Mouse (Mus musculus) urinary bladder, postnatal 4 days (tissue): ENCODE results near the gene Nudt3.
"Not testable (repeated sequence)": the region's sequence is repeated elsewhere in the genome, so short reads cannot be mapped to it uniquely, and the experiment has no call there.

Experiments
- DNase-seq, 2 experiments: peaks; one replicate each; pipeline ENCODE4 v3.0.0; 2021 to 2022; ENCODE audit warnings: low spot score in 2 of 2

Nudt3 gene

DNA sequence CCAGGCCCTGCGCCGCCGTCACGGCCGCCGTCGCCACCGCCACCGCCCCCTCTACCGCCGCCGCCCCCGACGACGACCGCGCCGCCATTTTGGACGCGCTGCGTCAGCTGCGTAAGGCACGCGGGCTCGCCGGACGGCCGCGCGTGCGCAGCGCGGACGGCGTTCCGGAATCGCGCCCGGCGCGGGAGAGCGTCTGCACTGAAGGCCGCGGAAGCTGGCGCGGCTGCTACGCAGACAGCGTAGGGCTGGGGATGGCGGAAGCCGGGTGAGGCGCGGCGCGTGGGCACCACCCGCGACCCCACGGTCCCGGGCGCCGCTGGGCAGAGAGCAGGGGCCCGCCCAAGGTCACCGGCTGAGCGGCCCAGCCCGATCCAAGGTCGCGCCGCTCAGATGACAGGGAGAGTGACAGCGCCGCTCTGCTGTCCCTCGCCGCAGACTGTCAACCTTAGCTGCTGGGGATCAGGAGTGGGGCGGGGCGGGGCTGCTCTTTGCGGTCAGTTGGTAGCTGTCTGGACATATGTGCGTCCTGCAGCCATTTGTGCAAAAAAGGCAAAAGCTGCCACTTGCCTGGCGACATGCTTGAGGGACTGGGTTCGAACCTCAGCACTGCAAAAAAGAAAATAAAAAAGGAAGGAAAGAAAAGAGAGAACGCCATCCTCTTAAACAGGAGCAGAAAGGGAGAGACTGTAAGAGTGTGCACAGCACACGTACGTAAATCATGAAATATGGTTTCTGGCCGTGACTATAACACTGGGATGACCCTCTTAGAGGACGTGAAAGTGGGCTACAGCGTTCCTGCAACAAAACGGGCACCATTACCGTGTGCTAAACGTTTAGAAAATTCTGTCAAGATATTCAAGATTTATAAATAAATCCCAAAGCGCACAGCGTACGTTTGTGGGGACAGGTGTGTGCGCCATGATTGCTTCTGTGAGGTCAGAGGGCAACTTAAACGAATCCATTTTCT, at the start of gene Nudt3:
Gene Nudt3, minus strand, starts transcription at position 136 of the 967 bp plus-strand sequence.
- peak; percentile 87 to 89 for DNase-seq

DNA sequence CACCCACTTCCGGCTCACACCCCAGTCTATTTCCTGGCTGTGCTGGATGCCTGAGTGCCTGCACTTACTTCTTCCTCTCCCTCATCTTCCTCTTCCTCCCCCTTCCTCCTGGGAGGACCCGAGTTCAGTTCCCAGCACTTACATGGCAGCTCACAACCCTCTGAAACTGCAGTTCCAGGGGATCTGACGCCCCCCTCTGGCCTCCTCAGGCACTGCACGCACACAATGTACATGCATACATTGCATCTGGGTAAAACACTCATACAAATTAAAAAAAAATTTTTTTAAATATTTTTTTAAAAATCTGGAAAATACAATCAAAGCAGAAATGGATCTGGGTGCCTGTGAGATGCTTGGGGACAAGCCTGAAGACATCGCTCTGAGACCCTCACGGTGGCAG, 48.4 kb upstream of the Nudt3 start:
- no peak for DNase-seq

DNA sequence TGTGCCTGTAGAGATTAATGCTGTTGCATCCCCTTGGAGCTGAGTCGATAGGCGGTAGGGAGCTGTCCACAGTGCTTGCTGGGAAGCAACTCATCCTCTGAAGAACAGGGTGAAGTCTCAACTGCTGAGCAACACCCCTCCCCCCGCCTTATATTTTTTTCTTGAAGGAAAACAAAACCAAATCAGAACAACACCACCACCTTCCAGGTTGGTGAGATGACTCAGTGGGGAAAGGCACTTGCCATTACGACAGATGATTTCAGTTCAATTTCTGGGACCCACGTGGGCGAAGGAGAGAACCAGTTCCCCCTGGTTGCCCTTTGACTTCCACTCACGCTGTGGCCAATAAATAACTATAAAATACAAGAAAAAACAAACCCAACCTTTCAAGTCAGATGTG, 35.5 kb upstream of the Nudt3 start:
- DNase-seq, result no peak

DNA sequence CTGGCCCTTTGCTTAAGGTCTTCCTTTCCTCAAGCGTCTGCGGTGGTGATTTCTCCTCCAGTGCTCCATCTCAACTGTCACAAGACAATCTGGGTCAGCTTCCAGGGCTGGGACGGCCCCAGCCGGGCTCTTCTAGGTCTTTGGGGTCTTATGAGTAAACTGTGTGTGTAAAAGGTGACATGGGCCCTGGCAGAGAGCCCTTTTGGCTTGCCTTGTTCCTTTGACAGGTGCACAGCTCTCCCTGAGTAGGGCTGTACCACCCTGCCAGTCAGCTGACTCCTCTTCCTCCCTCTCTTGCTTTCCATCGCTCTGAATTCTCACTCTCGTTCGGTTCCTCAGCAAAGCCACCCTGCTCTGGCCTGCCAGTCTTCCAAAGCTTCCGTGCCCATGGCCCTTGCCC, 33.8 kb upstream of the Nudt3 start:
- no peak for DNase-seq

DNA sequence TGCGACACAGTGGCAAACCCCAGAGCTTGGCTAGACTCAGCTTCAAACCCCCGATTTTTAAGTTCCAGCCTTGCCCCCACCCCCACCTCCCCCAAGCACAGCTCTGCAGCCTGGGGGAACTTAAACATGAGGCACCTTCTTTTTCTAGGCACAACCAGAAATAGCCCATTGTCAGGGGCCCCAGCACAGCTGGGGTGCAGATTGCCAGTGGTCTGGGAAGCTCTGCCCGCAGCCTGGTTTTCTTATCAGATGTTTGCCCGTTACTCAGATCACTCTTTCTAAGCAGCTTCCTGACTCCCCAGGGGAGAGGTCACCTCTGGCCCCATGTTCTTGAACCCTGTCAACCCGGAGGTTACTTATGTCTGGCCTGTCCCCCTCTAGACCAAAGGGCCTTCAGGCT, 33.1 kb upstream of the Nudt3 start:
- DNase-seq, result no peak

DNA sequence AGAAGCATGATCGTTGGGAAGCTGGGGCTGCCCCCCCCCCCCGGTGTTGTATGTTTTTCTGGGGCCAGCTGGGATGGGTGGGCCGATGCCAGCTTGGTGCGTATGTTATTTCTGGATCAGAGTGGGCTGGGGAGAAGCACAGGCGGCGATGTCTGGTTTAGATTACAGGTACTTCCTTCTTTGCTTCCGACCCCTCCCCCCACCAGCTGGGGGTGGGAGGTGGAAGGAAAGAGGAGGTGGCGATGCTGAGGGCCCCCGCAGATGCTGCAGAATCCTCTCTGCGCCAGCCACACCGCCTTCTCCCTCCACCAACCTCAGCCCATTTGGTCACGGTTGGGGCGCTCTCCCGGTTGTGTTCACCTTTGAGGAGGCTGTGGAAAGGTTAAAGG, 32.7 kb upstream of the Nudt3 start:
- DNase-seq, result no peak

DNA sequence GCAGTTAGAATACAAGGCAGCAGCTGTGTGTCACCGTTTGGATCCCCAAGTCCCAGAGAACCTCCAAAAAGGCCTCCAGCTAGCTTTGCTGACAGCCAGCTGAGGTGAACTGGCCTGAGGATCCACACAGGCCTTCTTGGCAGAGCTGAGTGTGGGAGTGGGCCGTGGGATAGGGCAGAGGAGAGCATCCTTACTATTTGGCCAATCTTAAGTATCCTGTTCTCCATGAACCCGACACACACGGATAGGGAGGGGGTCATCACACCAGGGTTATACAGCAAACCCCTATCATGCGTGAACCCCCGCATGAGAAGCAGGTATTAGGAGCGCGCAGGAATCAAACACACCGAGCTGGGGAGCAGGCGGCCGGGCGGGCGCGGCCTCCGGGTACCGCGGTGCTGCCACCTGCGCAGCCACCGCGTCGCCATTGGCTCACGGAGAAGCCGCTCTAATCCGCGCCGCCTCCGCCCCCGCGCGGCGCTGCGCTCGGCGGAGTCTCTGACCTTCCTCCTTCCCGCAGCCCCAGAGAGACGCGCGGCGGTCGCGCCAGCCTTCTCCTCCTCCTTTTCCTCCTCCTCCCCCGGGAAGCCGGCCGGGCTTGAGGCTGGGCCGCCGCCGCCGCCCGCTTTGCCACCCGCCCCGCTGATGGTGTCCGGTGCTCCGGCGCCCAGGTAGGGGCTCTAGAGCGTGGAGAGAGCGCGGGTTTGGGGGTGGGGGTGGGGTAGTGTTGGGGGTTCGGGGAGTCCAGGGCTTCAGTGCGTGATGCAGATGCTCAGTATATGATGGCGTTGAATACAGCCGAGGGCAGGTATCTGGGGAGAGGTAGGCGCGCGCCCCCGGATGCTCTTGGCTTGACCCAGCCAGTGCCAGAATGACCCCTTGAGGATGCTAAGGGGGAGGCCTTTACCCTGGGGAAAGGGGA, 32.1 kb upstream of the Nudt3 start, which contains the start of gene Pacsin1:
Gene Pacsin1, plus strand, starts transcription at position 421 of the 922 bp plus-strand sequence.
- no peak for DNase-seq

DNA sequence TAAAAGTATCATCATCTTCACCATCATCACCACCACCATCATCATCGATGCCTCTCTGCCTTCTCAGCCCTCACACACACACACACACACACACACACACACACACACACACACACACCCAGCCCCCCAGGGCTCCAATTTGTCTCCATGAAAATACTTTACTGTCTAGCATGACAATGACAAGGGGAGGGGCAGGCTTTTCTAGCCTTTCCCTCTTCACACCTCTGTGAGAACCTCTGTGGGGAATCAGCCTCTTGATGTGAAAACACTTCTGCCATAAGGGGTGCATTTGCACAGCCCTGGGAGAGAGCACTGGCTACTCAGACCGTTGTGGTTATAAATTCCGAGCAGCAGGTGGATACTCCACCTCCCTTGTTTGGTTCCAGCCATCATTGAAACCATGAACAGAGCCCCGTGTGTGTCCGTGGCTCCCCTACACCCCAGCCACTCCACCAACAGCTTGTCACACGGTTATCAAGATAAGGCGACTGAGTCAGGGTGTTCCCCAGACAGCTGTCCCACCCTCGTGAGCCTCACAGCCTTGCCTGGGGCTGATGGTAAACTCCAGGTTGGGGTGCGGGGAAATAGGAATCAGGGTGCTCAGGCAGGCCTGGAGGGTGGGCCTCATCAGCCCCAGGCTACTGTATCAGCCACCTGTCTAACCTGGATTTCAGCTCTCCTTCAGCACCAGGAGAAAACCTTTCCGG, 30.1 kb upstream of the Nudt3 start:
- DNase-seq, result no peak

DNA sequence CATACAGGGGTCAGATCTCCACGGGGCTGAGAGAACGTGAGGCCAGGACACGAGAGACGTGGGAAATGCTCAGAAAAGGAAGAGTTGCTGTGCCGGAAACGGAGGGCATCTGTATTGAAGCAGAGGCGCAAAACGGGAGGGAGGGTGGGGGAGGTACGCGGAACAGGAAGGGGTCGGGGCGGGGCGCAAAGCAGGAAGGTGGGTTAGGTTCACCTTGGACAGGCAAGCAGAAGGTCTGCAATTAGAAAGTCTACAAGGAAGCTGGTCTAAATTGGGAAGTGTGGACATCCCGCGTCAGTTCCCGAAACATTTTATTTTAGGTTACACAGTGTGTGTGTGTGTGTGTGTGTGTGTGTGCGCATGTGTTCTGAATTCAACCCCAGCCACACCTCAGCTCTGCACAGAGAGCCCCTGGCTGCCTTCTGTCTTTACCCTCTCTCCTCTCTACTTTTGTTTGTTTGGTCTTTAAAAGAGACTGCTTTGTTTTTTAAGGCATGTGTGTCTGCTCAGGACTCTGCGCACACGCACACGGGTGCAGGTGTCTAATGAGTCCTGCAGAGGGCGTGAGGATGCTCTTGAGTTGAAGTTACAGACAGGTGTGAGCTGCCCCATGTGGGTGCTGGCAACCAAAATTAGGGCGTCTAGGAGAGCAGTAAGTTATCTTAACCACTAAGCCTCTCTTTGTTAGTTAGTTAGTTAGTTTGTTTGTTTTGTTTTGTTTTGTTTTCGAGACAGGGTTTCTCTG, 28.9 kb upstream of the Nudt3 start:
- DNase-seq, result no peak

DNA sequence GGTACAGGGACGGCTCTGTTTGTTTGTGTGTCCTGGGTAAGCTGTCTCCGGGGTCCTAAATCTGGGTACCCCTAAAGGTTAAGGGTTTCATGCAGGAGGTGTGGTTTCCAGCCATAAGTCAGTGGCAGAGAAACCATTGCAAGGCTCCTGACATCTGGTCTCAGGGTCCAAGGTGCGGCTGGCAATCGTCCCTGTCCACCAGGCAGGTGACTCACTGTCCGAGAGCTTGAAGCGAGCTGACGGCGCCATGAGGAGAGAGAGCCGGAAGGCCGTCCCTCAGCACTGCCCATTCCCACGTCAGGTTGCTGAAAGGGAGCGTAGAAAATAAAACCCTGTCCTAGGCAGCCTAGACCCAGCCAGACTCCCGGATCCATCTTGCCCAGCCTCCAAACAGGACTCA, 27.3 kb upstream of the Nudt3 start:
- DNase-seq, result no peak

DNA sequence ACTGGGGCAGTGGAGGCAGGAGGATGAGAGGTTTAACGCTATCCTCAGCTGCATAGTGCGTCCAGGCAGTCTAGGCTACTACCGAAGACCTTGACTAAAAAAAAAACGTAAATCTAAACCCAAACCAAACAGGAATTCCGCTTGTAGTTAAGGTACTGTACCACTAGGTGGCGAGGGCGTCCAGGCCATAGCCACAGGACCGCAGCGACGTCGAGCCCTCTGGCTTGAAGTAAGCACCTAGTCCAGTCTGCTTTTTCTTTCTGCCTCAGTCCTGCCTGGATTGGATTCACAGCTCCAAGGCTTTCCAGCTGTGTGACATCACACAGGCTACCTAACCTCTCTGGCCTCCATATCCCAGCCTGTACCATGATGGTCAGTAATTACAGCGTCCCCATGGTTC, 26.9 kb upstream of the Nudt3 start:
- DNase-seq, result no peak

DNA sequence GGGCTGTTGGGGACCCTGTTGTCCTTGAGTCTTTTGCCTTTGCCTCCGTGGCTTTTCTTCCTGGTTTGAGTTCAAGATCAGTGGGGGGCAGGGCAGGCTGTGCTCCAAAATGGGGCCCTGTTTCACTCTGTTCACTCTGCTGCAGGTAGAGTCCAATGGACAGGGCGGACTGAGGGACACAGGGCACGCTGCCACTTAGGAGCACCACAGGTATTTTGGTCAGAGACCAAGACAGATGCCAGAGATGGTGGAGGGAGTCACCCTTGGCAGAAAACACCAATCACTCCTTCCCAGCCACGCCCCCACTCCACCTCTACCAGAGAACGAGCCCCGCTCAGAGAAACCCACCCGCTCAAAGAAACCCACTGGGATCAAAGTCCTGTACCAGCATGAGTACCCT, 22.5 kb upstream of the Nudt3 start:
- DNase-seq, result no peak

DNA sequence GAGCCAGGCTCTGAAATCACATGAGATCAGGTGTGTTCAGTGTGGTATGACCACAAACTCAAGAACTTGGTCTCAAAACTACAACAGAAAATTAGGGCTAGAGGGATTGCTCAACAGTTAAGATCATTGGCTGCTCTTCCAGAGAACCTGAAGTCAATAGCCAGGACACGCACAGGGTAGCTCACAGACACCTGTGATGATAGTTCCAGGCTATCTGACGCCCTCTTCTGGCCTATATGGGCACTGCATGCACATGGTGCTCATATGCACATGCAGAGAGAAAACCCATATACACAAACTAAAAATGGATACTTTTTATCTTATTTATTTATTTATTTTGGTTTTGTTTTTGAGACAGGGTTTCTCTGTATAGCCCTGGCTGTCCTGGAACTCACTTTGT, 21.3 kb upstream of the Nudt3 start:
- no peak for DNase-seq

DNA sequence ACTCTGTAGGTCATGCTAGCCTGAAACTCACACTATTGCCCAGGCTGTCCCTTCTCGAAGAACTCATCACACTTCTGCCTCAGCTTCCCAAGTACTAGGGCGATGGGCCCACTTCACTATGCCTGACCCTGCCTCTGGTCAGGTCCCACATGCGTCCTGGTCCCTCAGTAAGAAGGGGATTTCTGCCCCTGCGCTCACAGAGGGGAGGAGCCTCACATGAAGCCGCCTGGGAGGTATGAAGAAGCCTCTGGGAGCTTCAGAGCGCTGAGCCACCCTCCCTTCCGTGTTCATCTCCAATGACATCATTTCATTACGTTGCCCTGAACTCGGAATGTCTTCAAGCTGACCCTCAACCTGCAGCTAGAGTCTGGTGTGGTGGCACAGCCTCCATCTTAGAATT, 20.5 kb upstream of the Nudt3 start:
- no peak for DNase-seq

DNA sequence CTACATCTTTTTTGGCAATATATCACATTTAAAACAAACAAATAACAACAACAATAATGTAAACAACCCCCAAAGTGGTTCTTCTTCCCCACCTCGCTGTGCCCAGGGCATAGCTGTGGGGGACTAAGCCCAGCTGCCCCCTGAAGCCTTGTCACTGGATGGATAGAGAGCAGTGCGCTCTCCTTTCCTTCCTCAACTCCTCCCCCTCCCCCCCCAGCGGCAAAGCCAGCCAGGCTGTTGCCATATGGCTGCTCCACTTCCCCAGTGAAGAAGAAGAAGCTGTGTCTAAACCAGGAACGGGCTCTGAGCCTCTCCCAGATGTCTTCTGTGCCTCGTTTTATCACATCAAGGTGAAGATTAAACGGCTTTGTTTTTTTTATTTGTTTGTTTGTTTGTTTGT, 19.8 kb upstream of the Nudt3 start:
- no peak for DNase-seq

DNA sequence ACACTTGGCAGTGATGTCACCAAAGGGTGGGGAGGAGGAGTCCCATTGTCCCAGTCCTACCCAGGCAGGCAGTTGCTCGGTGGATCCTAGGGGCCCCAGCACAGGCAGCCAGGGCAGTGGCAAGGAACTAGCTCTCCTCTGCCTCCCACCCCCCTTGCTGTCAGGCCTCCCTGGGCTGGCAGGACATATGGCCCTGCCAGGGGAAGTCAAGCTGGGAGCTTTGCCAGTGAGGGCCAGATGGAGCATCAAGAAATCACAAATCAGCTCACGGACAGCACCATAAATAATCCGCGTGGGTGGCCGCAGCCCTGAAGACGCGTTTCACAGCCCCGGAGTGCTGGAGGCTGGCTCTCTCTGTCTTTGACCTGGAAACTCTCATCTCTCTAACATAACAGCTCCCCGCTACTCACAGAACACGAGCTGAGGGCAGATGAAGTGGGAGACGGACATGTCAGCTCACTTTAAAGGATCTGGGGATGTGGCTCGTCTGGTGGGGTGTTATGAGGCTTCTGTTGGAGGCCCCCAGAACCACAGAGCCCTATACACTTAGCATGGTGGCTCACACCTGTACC, 19.3 kb upstream of the Nudt3 start:
- no peak for DNase-seq

DNA sequence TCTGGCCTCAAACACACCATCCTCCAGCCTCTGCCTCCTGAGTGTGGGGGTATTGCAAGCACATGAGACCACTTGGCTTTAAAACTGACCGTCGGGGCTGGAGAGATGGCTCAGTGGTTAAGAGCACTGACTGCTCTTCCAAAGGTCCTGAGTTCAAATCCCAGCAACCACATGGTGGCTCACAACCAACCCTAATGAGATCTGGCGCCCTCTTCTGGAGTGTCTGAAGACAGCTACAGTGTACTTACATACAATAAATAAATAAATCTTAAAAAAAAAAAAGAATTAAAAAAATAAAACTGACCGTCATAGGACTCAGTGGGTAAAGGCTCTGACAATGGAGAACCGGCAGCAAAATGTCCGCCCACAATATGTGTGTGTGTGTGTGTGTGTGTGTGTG, 16.6 kb upstream of the Nudt3 start:
- not testable (repeated sequence) for DNase-seq

DNA sequence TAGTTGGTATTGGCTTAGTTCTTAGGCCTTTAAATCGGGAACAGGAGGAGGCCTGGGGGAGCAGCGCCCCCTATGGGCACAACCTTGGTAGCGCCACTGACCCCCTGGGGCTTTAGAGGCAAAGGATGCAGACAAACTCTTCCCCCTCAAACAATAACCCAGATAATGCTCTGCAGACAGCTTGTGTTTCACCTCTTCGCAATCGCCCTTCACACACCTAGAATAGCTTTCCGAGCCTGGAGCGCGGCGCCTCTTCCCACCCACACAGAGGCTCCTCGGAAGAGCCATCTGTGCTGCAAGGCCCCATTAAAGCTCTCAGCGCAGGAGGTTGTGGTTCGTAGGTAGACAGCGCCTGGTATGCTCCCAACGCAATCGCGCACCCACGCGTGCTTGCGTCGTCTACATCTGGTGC, 15.6 kb upstream of the Nudt3 start:
- DNase-seq, result no peak

DNA sequence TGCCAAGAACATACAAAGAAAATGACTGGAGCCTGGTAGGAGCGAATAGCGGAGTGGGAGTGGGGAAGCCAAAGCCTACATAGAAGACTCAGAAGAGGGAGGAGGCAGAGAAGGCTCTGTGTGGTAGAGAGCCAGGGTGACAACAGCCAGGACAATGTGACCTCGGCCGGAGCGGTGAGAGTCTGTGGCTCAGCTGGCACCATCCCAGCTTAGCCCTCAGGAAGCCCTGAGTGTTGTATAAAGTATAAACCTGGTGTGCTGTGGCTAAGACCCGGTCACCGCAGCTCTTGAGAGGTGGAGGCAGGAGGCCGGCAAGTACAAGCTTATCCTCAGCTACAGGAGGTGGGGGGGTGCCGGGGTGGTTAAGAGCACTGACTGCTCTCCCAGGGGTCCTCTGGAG, 14.0 kb upstream of the Nudt3 start:
- no peak for DNase-seq

DNA sequence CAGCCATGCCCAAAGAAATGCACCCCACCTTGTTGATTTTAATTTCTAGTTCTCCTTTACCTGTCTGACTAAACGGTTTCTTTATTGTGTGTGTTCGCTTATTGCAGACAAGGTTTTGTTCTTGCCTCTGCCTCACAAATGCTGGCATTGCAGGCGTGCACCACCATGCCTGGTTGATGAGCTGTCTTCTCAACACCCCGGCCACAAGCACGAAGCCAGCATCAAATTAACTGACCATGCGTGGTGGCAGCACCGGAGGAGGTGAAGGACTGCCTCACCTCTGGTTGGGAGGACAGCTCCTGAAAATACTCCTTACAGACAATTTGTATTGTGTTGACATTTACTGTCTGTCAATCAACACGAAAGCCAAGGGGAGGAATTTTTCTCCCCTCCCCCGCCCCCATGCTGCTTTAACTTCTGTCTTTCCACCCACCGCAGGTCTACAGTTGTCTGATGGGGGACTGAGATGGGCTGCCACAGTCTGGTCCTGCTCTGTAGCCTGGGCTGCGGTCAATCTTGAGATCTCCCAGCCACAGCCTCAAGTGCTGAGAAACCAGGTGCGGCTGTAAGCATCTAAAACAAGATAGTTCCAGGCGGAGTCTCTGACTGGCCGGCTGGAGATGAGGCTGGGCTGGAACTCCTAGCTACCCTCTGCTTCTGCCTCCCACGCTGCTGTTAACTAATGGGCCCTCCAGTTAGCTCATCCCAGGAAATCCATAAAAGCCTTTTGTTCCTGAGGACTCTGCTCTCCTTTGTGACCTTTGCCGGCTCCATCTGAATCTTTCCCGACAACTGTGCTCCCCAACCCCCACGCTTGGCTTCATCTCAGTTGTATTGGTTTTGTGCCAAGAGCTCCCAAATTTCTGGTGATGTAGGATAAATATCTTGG, 13.1 kb upstream of the Nudt3 start, which contains the start of gene Rps10:
Gene Rps10, minus strand, starts transcription at position 538 of the 889 bp plus-strand sequence.
- DNase-seq, result no peak
